Mouse (Mus musculus) embryonic facial prominence, embryonic 14.5 days (tissue): ENCODE measurements around the gene Nabp1. TPM values are rescaled to one million over a fixed set of nuclear protein-coding genes. Genes with fewer than 3 reads are reported as not detected.

Source experiments
- ATAC-seq: fragments of 200-750 bp; cut with Nextera tagmentation; 2 replicates; pipeline ENCODE4 v1.8.0; 2017; ENCODE audit warnings: low read depth, moderate number of reproducible peaks, moderate TSS enrichment
- DNase-seq: peaks from one replicate; pipeline ENCODE4 v3.0.0-alpha.2; 2015; ENCODE audit warnings: low spot score
- H3K27ac ChIP-seq: fragments of 300-500 bp; sonication (generic); replicated peaks from 2 replicates; pipeline ENCODE4 v1.5.1; 2014; ENCODE audit warnings: low read depth, mild to moderate bottlenecking, low read length, moderate library complexity
- H3K27me3 ChIP-seq: fragments of 300-500 bp; sonication (generic); replicated peaks from 2 replicates; pipeline ENCODE4 v1.6.1; 2014; ENCODE audit warnings: low read length; ENCODE audit not compliant: control insufficient read depth, insufficient read depth
- H3K36me3 ChIP-seq: fragments of 300-500 bp; sonication (generic); 2 replicates; pipeline ENCODE4 v1.6.1; 2014; ENCODE audit warnings: low read length, mixed read lengths; ENCODE audit not compliant: control insufficient read depth, insufficient read depth
- H3K4me1 ChIP-seq: fragments of 300-500 bp; sonication (generic); 2 replicates; pipeline ENCODE4 v1.6.1; 2014; ENCODE audit warnings: antibody characterized with exemption, low read length; ENCODE audit not compliant: control insufficient read depth, insufficient read depth
- H3K4me2 ChIP-seq: fragments of 300-500 bp; sonication (generic); 2 replicates; pipeline ENCODE4 v1.6.1; 2014; ENCODE audit warnings: low read depth, mild to moderate bottlenecking, low read length, moderate library complexity, mixed read lengths
- H3K4me3 ChIP-seq: fragments of 300-500 bp; sonication (generic); 2 replicates; pipeline ENCODE4 v1.5.1; 2014; ENCODE audit warnings: low read depth, mild to moderate bottlenecking, low read length
- H3K9ac ChIP-seq: fragments of 300-500 bp; sonication (generic); 2 replicates; pipeline ENCODE4 v1.6.1; 2014; ENCODE audit warnings: low read depth, mild to moderate bottlenecking, low read length, moderate library complexity, mixed read lengths
- H3K9me3 ChIP-seq: fragments of 300-500 bp; sonication (generic); 2 replicates; pipeline ENCODE4 v1.6.1; 2016; ENCODE audit warnings: low read length; ENCODE audit not compliant: control insufficient read depth
- WGBS: fragments of 180-500 bp; shearing (Covaris S2); extraction: QIAGEN DNeasy Blood & Tissue Kit; methylation state at CpG from one replicate; pipeline ENCODE4 v1.1.7; 2014; 5-methylcytosine and 5-hydroxymethylcytosine counted together
- polyA plus RNA-seq: library from polyadenylated mRNA; unstranded; fragments of >200 nt; fragmentation: Nextera tagmentation; extraction: Ambion mirVana; gene quantifications from 2 replicates; pipeline ENCODE4 v1.2.1, GENCODE M21; 2014

The Nabp1 gene
- polyA plus RNA-seq, 1 experiment from 2014 or later: 9.8 TPM

DNA sequence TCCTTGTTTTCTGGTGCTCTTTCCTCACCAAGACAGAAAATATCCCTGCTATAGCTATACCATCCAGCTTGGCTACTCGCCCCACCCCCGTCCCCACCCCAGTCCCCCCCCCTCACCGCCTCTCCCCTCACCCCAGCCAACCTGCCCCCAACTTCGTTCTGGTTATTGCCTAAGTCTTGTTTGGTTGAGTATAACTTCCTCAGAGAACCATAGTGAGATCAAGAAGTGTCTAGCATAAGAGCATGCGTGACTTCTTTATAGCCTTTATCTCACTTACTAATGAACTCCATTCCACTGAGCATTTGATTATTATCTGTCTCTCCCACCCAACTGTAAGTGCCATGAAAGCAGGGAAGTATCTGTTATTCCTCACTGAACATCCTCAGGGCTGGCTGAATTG lies 24.1 kb upstream of the Nabp1 start:
- no peaks in the 10 kb centered on the region for H3K27me3 ChIP-seq
- no peaks in the 10 kb centered on the region for H3K9me3 ChIP-seq
- no peak overlapping the region for H3K4me3 ChIP-seq
- H3K4me2 ChIP-seq: no peak overlapping the region
- no peak overlapping the region for H3K27ac ChIP-seq
- no peaks in the 10 kb centered on the region for H3K4me1 ChIP-seq
- ATAC-seq: no peak
- no peak overlapping the region for H3K9ac ChIP-seq
- H3K36me3 ChIP-seq: no peaks in the 10 kb centered on the region
- 78% methylated on average over 5 of the region's 5 CpGs for WGBS
- DNase-seq: no peak

DNA sequence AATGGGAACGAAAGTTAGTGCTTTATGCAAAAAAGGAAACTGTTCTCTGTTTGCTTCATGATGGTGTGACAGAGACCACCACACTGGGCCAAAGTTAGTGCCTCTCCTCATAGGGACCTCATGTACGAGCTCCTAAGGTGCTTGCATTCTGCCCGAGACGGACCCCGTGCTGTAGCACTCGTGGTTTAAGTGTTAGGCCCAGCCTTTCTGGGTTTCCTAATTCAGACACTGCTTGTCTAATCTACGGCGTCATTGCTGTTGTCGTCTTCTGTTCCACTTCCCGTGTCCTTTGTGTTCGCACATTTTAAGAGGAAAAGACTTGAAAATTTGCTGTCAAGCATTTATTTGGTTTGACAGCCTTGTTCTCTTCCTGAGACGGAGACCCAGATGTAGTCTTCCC lies 23.0 kb upstream of the Nabp1 start:
- H3K9ac ChIP-seq: no peak overlapping the region
- H3K27ac ChIP-seq: no peak overlapping the region
- no peaks in the 10 kb centered on the region for H3K4me1 ChIP-seq
- 77% methylated on average over 12 of the region's 12 CpGs for WGBS
- H3K4me3 ChIP-seq: no peak overlapping the region
- no peak overlapping the region for H3K4me2 ChIP-seq
- no peaks in the 10 kb centered on the region for H3K36me3 ChIP-seq
- H3K9me3 ChIP-seq: no peaks in the 10 kb centered on the region
- no peak for ATAC-seq
- no peaks in the 10 kb centered on the region for H3K27me3 ChIP-seq
- DNase-seq: no peak

DNA sequence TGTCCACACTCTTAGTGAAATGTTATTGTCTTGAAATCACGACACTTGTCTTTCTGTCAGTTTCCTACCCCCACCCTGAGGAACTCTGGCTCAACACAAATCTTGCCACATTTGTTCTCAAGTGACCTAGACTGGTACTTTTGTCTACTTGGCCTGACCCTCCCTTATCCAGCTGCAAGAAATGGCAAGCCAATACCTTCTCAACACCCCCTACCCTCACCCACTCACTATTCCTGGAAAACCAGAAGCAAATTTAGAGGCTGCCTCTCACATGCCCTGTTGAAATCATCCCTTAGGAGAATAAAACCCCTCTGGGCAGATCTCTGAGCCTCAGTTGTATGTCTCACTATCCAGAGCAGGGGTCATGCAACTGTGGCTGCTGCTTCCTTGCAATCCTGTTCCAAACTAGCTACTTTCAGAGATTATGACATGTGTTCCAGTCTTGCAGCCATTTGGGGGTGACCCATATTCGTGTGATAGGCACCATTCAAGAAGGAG lies 20.4 kb upstream of the Nabp1 start:
- Histone ChIP-seq H3K4me3 (no peak overlapping the region), H3K27me3 (no peaks in the 10 kb centered on the region), H3K36me3 (no peaks in the 10 kb centered on the region), H3K9ac (no peak overlapping the region), H3K4me2 (no peak overlapping the region), H3K9me3 (no peaks in the 10 kb centered on the region), H3K4me1 (no peaks in the 10 kb centered on the region), H3K27ac (no peak overlapping the region)
- DNase-seq (no peak), ATAC-seq (no peak)
- WGBS: 60% methylated on average over 2 of the region's 2 CpGs

DNA sequence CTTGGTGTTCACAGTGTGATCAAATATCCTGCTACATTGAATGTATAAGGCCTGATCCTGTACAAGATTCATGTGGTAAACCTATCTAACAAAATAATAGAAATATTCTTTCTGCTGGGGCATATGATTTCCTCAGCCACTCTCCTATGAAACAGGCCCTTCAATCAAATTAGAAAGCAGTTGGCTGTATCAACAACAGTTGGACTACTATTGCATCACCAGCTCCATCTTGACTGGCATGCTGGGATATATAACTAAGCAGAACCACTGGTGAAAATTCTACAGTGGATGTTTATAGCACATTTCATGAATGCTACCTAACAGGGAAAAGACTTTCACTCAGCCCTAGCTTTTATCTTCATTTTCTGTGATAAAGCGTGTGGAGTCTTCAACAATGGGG lies 17.9 kb upstream of the Nabp1 start:
- DNase-seq: no peak
- no peak for ATAC-seq

DNA sequence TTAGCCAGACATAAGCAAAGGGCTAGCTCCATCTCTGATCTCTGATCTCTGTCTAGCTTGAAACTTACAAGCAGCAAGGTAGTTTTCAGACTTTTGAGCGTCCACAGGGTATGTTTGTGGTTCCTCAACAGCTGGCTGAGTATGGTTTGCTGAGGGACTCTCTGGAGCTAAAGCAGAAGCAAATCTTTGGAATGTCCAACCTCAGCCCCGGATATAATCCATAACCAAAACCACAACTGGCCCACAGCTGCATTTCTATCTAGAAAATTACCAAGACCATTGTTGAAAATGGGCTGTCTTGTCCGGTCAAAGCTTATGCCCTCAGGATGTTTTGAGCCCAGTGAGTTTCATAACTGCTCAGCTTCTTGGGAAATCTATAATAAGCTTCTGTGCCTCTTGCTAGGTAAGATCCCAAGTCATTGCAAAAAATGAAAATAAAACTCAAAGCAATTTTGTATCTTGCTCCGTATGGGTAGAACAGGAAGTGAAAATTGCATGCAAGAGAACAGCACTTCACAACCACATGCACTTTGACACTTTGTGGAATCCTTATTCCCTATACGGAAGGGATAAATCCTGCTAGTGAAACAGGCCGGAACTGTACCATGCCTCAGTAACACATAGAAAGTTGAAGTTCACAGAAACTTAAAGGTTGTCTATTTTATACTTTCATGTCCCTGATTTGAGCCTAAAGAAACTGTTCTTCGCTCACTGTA lies 15.5 kb upstream of the Nabp1 start:
- Histone ChIP-seq H3K27ac (no peak overlapping the region), H3K9me3 (no peaks in the 10 kb centered on the region), H3K9ac (no peak overlapping the region), H3K4me1 (no peaks in the 10 kb centered on the region), H3K27me3 (no peaks in the 10 kb centered on the region), H3K36me3 (no peaks in the 10 kb centered on the region), H3K4me3 (no peak overlapping the region), H3K4me2 (no peak overlapping the region)
- WGBS: 65% methylated on average over 7 of the region's 7 CpGs
- ATAC-seq (no peak), DNase-seq (no peak)

More for the DNA sequence above, 17.9 kb upstream of the Nabp1 start:
- no peaks in the 10 kb centered on the region for H3K9me3 ChIP-seq
- no peaks in the 10 kb centered on the region for H3K4me1 ChIP-seq
- H3K9ac ChIP-seq: no peak overlapping the region
- no peaks in the 10 kb centered on the region for H3K27me3 ChIP-seq
- whole genome bisulfite sequencing: 93% methylated on average over 1 of the region's 1 CpGs
- H3K4me2 ChIP-seq: no peak overlapping the region
- H3K36me3 ChIP-seq: no peaks in the 10 kb centered on the region
- no peak overlapping the region for H3K4me3 ChIP-seq
- no peak overlapping the region for H3K27ac ChIP-seq

DNA sequence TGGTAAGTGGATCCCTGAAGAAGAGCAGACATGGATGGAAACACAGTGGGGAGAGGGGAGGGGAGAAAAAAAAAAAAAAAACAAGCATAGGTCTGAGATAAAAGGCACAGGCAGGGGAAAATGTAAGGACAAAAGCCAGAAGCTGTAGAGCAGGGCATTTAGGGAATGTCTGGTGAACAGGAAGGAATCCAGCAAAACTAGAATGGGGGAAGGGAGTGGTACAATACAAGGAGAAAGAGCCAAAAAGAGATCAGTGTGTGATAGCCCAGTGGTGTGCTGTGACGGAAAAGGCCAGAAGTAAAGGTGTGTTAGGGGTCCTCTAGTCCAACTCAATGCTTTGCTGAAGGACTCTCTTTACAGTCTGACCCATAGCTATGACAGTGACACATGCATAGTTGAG lies 8.1 kb upstream of the Nabp1 start:
- no peaks in the 10 kb centered on the region for H3K9me3 ChIP-seq
- H3K4me3 ChIP-seq: no peak overlapping the region
- H3K27me3 ChIP-seq: no peaks in the 10 kb centered on the region
- no peak overlapping the region for H3K4me2 ChIP-seq
- H3K27ac ChIP-seq: no peak overlapping the region
- H3K36me3 ChIP-seq: no peaks in the 10 kb centered on the region
- WGBS: 63% methylated on average over 1 of the region's 1 CpGs
- ATAC-seq: no peak
- H3K4me1 ChIP-seq: no peaks in the 10 kb centered on the region
- no peak overlapping the region for H3K9ac ChIP-seq
- DNase-seq: peak; percentile 42

DNA sequence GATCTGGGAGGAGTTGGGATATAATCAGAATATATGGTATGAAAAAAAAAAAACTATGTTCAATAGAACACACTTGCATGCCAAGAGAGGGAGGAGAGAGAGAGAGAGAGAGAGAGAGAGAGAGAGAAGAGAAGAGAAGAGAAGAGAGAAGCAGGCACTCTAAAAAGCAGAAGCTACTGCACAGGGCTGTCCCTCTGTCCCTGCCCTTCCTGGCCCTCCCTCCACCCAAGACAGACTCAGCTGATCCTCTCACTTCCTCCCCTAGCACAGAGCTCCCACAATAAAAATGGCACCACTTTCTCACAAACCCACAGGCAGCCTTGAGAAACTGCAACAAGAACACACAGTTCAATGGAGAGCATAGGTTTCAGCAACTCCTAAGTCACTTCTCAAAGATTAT lies 2.2 kb upstream of the Nabp1 start:
- no peak overlapping the region for H3K27ac ChIP-seq
- no peaks in the 10 kb centered on the region for H3K4me1 ChIP-seq
- H3K9ac ChIP-seq: no peak overlapping the region
- no peaks in the 10 kb centered on the region for H3K27me3 ChIP-seq
- no peaks in the 10 kb centered on the region for H3K36me3 ChIP-seq
- H3K4me3 ChIP-seq: no peak overlapping the region
- DNase-seq (no peak), ATAC-seq (no peak)
- no peaks in the 10 kb centered on the region for H3K9me3 ChIP-seq
- no peak overlapping the region for H3K4me2 ChIP-seq

DNA sequence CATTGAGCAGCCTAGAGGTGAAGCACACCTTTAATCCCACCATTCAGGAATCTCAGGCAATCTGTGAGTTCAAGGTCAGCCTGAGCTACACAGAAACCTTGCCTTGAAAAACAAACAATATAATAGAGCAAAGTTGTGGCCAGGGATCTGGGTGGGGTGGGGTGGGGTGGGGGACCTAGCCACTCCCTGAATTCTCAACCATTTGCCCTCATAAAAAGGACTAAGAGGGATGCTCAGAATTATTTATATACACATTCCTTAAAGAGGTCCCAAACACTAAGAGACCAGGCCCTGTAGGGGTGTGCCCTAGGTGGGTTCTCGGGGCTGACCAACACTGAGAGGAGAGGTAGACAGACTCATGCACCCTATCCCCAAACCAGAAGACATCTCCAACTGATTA lies 1.5 kb upstream of the Nabp1 start:
- Histone ChIP-seq H3K36me3 (no peaks in the 10 kb centered on the region), H3K9ac (no peak overlapping the region), H3K27ac (no peak overlapping the region), H3K9me3 (no peaks in the 10 kb centered on the region), H3K4me1 (no peaks in the 10 kb centered on the region), H3K4me3 (no peak overlapping the region), H3K27me3 (no peaks in the 10 kb centered on the region), H3K4me2 (no peak overlapping the region)
- DNase-seq (no peak), ATAC-seq (no peak)
- 93% methylated on average over 1 of the region's 1 CpGs for WGBS

DNA sequence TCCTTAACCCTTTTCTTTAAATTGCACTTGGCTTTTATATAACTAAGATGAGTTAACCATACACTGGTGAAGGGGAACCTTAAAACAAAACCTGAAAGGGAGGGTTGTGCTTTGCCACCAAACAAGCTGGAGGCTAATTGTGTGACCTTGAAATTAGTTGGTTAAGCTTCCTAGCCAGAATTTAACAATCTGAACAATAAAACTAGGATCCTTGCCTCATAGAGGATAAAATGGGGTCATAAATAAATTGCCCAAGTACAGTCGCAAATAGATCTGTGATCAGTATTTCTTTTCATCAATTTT lies 753 bp upstream of the Nabp1 start:
- no peak for DNase-seq
- Histone ChIP-seq H3K9me3 (no peaks in the 10 kb centered on the region), H3K27me3 (no peaks in the 10 kb centered on the region), H3K9ac (peak overlapping the region; percentile 78), H3K4me3 (peak overlapping the region; percentile 65), H3K4me2 (peak overlapping the region; percentile 71), H3K27ac (0 out of 2 replicates have a peak overlapping the region, but pooled peaks have one; percentile 72), H3K4me1 (no peaks in the 10 kb centered on the region), H3K36me3 (no peaks in the 10 kb centered on the region)
- ATAC-seq: no peak
- WGBS: 84% methylated on average over 1 of the region's 1 CpGs
